Mouse (Mus musculus) MEL (cell line): ENCODE data around the gene Pcnx3.

Source experiments
- CHD1 ChIP-seq: IDR thresholded peaks from 2 replicates; pipeline ENCODE4 v1.6.1; 2012; ENCODE audit warnings: low read depth, mild to moderate bottlenecking, inconsistent platforms, low read length, improper control_type of control experiment
- CTCF ChIP-seq, 3 experiments: IDR thresholded peaks in 2 of 3; conservative IDR thresholded peaks in 1 of 3; 2 replicates each; pipeline ENCODE4 v1.5.1; 2011 to 2012; ENCODE audit warnings: low read length in 3 of 3, low read depth in 2 of 3, mild to moderate bottlenecking in 2 of 3, improper control_type of control experiment in 1 of 3, inconsistent platforms in 1 of 3, mixed read lengths in 1 of 3, moderate library complexity in 1 of 3; ENCODE audit not compliant: control insufficient read depth in 1 of 3, insufficient read depth in 1 of 3, poor library complexity in 1 of 3, severe bottlenecking in 1 of 3
- ELF1 ChIP-seq: IDR thresholded peaks from 2 replicates; pipeline ENCODE4 v1.6.1; 2014; ENCODE audit warnings: low read depth, mild to moderate bottlenecking, inconsistent platforms, low read length, improper control_type of control experiment, moderate library complexity
- EP300 ChIP-seq, 2 experiments: IDR thresholded peaks; 2 replicates each; pipeline ENCODE4 v1.6.1; 2011; ENCODE audit warnings: improper control_type of control experiment in 2 of 2, low read length in 2 of 2, low read depth in 1 of 2, mild to moderate bottlenecking in 1 of 2
- GATA1 ChIP-seq: IDR thresholded peaks from 2 replicates; pipeline ENCODE4 v1.6.1; 2011; ENCODE audit warnings: low read depth, low read length, improper control_type of control experiment
- KAT2A ChIP-seq: conservative IDR thresholded peaks from 2 replicates; pipeline ENCODE4 v1.6.1; 2012; ENCODE audit warnings: low read depth, low read length, improper control_type of control experiment, inconsistent platforms
- MAFK ChIP-seq: IDR thresholded peaks from 2 replicates; pipeline ENCODE4 v1.6.1; 2011; ENCODE audit warnings: low read depth, mild to moderate bottlenecking, low read length, improper control_type of control experiment, borderline replicate concordance
- POLR2A ChIP-seq, 2 experiments: IDR thresholded peaks; 2 replicates each; pipeline ENCODE4 v1.6.1; 2011 to 2012; ENCODE audit warnings: low read length in 2 of 2, mild to moderate bottlenecking in 2 of 2, control low read depth in 1 of 2, improper control_type of control experiment in 1 of 2, low read depth in 1 of 2, moderate library complexity in 1 of 2; ENCODE audit not compliant: control insufficient read depth in 1 of 2, insufficient read depth in 1 of 2, poor library complexity in 1 of 2
- POLR2AphosphoS2 ChIP-seq: IDR thresholded peaks from 2 replicates; pipeline ENCODE4 v1.6.1; 2011; ENCODE audit warnings: low read length, improper control_type of control experiment
- SIN3A ChIP-seq: IDR thresholded peaks from 2 replicates; pipeline ENCODE4 v1.6.1; 2012; ENCODE audit warnings: low read length, improper control_type of control experiment, inconsistent platforms
- UBTF ChIP-seq: IDR thresholded peaks from 2 replicates; pipeline ENCODE4 v1.6.1; 2012; ENCODE audit warnings: low read depth, mild to moderate bottlenecking, inconsistent platforms, low read length, improper control_type of control experiment, moderate library complexity, borderline replicate concordance; ENCODE audit not compliant: insufficient read depth
- USF1 ChIP-seq: IDR thresholded peaks from 2 replicates; pipeline ENCODE4 v1.6.1; 2014; ENCODE audit warnings: low read depth, mild to moderate bottlenecking, inconsistent platforms, low read length, improper control_type of control experiment, moderate library complexity
- ZKSCAN1 ChIP-seq: IDR thresholded peaks from 2 replicates; pipeline ENCODE4 v1.6.1; 2012; ENCODE audit warnings: low read depth, mild to moderate bottlenecking, inconsistent platforms, low read length, improper control_type of control experiment, moderate library complexity
- ZMIZ1 ChIP-seq: IDR thresholded peaks from 2 replicates; pipeline ENCODE4 v1.6.1; 2012; ENCODE audit warnings: low read depth, mild to moderate bottlenecking, inconsistent platforms, low read length, improper control_type of control experiment, moderate library complexity

- TF ChIP-seq CTCF (IDR thresholded peaks at IDR 0.05 in 2 of 3, conservative IDR thresholded peaks at IDR 0.05 in 1 of 3; ENCODE audit: control insufficient read depth in 1 of 3, insufficient read depth in 1 of 3, low read depth in 2 of 3, low read length in 3 of 3, poor library complexity in 1 of 3, severe bottlenecking in 1 of 3) (no peak), POLR2A (IDR thresholded peaks at IDR 0.05; ENCODE audit: control insufficient read depth in 1 of 2, insufficient read depth in 1 of 2, low read depth in 1 of 2, low read length in 2 of 2, poor library complexity in 1 of 2) (no peak), USF1 (no peak), GATA1 (no peak), EP300 (IDR thresholded peaks at IDR 0.05; ENCODE audit: low read depth in 1 of 2, low read length in 2 of 2) (no peak), UBTF (no peak), SIN3A (no peak), POLR2AphosphoS2 (no peak), MAFK (no peak), CHD1 (no peak), ZMIZ1 (no peak), ZKSCAN1 (no peak), KAT2A (no peak), ELF1 (no peak)
Measured at GRCm38 (mm10) chr19:5629907-5630306, 58.8 kb downstream of the Pcnx3 start.
